Mouse (Mus musculus) intestine, embryonic 14.5 days (tissue): Measurements from ENCODE around the gene Adamts9. TPM values are rescaled to one million over a fixed set of nuclear protein-coding genes. Genes with fewer than 3 reads are reported as not detected.

ENCODE experiments used
- ATAC-seq: fragments of 200-750 bp; cut with Nextera tagmentation; replicated peaks from 2 replicates; pipeline ENCODE4 v1.8.0; 2017; ENCODE audit warnings: low read depth, moderate number of reproducible peaks, moderate TSS enrichment, moderate library complexity; ENCODE audit not compliant: low FRiP score, low TSS enrichment
- DNase-seq: peaks from one replicate; pipeline ENCODE4 v3.0.0-alpha.2; 2018; ENCODE audit warnings: low spot score
- H3K27ac ChIP-seq: fragments of 300-500 bp; sonication (generic); 2 replicates; pipeline ENCODE4 v1.5.1; 2014; ENCODE audit warnings: low read depth, mild to moderate bottlenecking, control low read depth
- H3K27me3 ChIP-seq: fragments of 300-500 bp; sonication (generic); replicated peaks from 2 replicates; pipeline ENCODE4 v1.6.1; 2014; ENCODE audit warnings: low read length, control low read depth; ENCODE audit not compliant: control insufficient read depth, insufficient read depth
- H3K36me3 ChIP-seq: fragments of 300-500 bp; sonication (generic); 2 replicates; pipeline ENCODE4 v1.6.1; 2014; ENCODE audit warnings: low read length, control low read depth; ENCODE audit not compliant: control insufficient read depth, insufficient read depth
- H3K4me1 ChIP-seq: fragments of 300-500 bp; sonication (generic); replicated peaks from 2 replicates; pipeline ENCODE4 v1.6.1; 2014; ENCODE audit warnings: low read length, control low read depth, mixed read lengths; ENCODE audit not compliant: control insufficient read depth, insufficient read depth
- H3K4me2 ChIP-seq: fragments of 300-500 bp; sonication (generic); 2 replicates; pipeline ENCODE4 v1.6.1; 2014; ENCODE audit warnings: low read length
- H3K4me3 ChIP-seq: fragments of 300-500 bp; sonication (generic); 2 replicates; pipeline ENCODE4 v1.5.1; 2014; ENCODE audit warnings: low read depth, low read length, control low read depth, mixed read lengths
- H3K9ac ChIP-seq: fragments of 300-500 bp; sonication (generic); 2 replicates; pipeline ENCODE4 v1.6.1; 2014; ENCODE audit warnings: mild to moderate bottlenecking, low read length
- H3K9me3 ChIP-seq: fragments of 300-500 bp; sonication (generic); 2 replicates; pipeline ENCODE4 v1.6.1; 2016; ENCODE audit warnings: low read length, control low read depth; ENCODE audit not compliant: control insufficient read depth
- WGBS: fragments of 180-500 bp; shearing (Covaris S2); extraction: QIAGEN DNeasy Blood & Tissue Kit; methylation state at CpG from one replicate; pipeline ENCODE4 v1.1.7; 2014; 5-methylcytosine and 5-hydroxymethylcytosine counted together
- polyA plus RNA-seq: library from polyadenylated mRNA; unstranded; fragments of >200 nt; fragmentation: Nextera tagmentation; extraction: Ambion mirVana; gene quantifications from 2 replicates; pipeline ENCODE4 v1.2.1, GENCODE M21; 2014

Adamts9 gene
- polyA plus RNA-seq, 1 experiment from 2014 or later = 13.6 TPM

DNA sequence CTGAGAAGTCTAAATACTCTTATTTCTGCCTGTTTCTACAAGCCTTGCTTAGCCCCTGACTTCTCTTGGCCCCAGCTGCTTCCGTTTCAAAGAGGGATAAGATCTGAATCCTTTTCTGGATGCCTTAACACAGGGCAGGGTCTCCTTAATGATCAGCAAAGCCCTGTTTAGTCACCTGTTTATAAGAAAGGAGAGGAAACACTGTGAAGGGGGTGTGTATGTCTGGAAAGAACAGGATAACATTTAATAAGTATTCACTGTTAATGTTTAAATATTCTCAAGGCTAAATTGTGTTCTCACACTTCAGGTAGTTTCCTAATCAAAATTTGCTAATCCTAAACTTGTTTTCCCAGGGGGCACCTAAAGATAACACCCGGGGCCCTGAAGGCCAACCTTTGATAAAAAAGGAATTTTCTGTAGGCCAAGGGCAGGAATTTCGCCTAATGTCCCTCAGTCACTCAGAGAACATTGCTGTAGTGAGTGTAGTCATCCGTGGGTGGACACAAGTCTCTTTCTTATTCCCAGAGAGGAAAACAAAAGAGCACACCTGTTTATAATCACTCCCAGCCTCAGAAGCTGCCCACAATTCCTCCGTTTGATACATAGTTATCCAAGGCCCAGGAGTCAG, 82.9 kb downstream of the Adamts9 start:
- no peak for DNase-seq
- no peak overlapping the region for H3K27ac ChIP-seq

DNA sequence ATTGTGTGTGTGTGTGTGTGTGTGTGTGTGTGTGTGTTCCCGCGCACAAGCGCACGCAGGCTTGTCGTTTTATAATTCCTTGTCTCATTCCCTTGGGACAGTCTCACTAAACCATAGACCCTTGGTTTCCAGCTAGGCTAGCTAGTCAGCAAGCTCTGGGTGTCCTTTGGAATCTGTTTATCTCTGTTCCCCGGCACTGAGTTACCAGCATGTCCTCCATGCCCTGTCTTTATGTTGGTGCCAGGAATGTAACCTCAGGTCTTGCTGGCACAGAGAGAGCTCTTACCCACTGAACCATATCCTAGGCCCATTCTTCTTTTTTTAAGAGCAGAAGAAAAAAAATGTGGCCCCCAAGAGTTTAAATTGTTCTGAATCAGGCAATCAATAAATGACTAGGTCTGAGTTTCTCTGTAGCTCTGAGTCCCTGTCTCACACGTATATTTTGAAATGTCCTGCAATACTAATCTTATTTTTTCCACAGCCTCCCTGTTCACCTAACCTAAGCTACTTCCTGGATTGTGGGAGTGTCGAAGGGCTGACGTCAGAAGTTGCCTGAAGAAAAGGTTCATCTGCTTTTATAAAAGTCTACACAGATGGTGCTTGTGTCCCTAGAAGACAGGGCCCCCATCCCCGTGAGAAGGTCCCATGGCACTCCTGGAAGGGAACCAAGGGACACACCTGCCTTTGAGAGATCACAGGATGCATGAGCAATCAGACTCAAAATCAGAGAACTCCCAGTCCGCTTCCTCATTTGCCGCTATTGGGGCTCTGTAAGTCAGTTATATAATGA, 84.4 kb downstream of the Adamts9 start:
- no peak for DNase-seq
- Histone ChIP-seq H3K4me2 (no peak overlapping the region), H3K9ac (no peak overlapping the region), H3K9me3 (no peaks in the 10 kb centered on the region), H3K36me3 (peaks cover 29% of the 10 kb centered on the region), H3K4me1 (no peaks in the 10 kb centered on the region), H3K4me3 (no peak overlapping the region), H3K27ac (no peak overlapping the region), H3K27me3 (no peaks in the 10 kb centered on the region)
- 85% methylated on average over 12 of the region's 12 CpGs for WGBS
- ATAC-seq = no peak

More for the DNA sequence above, 82.9 kb downstream of the Adamts9 start:
- Histone ChIP-seq H3K4me3 (no peak overlapping the region), H3K9me3 (no peaks in the 10 kb centered on the region), H3K36me3 (peaks cover 29% of the 10 kb centered on the region), H3K9ac (no peak overlapping the region), H3K27me3 (no peaks in the 10 kb centered on the region), H3K4me2 (no peak overlapping the region), H3K4me1 (no peaks in the 10 kb centered on the region)
- ATAC-seq = no peak
- 68% methylated on average over 5 of the region's 5 CpGs for WGBS

DNA sequence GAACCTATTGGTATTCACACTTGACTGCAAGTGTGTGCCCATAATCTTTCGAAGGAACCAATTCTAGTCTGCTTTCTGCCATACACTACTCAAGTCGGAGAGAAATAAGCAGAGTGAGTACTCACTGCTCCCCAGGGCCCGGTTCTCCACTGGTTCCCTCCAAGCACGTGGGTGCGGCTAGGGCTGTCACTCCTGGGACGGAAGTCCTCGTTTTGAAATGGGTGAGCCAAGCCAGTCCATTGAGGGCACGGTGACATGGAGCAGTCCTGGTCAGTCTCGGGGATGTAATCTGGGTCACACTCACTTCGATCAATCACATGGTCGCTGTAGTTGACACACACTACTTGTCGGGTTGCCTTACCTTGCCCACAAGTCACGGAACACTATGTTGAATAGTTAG, 85.5 kb downstream of the Adamts9 start:
- Histone ChIP-seq H3K9ac (no peak overlapping the region), H3K36me3 (peaks cover 21% of the 10 kb centered on the region), H3K9me3 (no peaks in the 10 kb centered on the region), H3K27me3 (no peaks in the 10 kb centered on the region), H3K4me1 (no peaks in the 10 kb centered on the region), H3K4me3 (no peak overlapping the region), H3K4me2 (no peak overlapping the region), H3K27ac (no peak overlapping the region)
- DNase-seq = no peak
- WGBS = 89% methylated on average over 13 of the region's 13 CpGs
- ATAC-seq = no peak

DNA sequence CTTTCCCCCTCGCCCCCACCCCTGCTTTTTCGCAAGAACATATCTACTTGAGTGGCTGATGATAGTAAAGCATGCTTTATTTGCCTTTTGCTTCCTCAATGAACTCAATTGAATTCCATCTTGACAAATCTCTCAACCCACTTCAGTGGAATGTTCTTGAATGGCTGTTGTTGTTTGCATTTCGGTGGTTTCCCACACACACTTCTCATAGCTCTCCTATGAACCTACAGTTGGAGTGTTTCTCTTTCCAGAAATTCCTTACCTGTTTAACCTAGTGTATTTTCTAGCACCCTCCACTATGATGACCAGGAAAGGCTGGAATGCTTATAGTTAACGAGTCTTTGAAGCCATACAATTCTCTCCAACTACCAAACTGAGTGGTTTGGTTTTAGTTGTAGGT, 88.4 kb downstream of the Adamts9 start:
- no peak overlapping the region for H3K9ac ChIP-seq
- no peaks in the 10 kb centered on the region for H3K9me3 ChIP-seq
- no peak overlapping the region for H3K4me3 ChIP-seq
- no peak for ATAC-seq
- H3K4me2 ChIP-seq = no peak overlapping the region
- 67% methylated on average over 4 of the region's 4 CpGs for WGBS
- peaks cover 24% of the 10 kb centered on the region for H3K36me3 ChIP-seq
- H3K27ac ChIP-seq = no peak overlapping the region
- 0 out of 2 replicates have a peak, but pooled peaks cover 6% of the 10 kb centered on the region for H3K4me1 ChIP-seq
- DNase-seq = no peak
- H3K27me3 ChIP-seq = no peaks in the 10 kb centered on the region

DNA sequence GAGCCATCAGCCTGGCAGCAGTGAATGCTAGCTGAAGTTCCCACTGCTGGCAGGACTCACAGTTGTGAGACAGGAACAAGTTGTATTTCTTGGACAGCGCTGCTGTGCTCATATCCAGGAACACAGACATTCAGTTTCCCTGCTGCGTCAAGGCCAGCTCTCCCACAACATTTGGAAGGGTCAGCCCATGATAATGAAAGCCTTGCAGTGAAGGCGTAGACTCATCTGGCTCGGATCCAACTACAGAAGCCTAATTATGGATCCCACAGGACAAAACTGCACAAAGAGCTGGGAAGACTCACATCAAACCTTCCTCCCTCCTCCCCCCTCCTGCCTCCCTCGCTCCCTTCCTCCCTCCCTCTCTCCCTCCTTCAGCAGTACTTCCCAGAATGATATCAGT, 93.0 kb downstream of the Adamts9 start:
- H3K27ac ChIP-seq = no peak overlapping the region

DNA sequence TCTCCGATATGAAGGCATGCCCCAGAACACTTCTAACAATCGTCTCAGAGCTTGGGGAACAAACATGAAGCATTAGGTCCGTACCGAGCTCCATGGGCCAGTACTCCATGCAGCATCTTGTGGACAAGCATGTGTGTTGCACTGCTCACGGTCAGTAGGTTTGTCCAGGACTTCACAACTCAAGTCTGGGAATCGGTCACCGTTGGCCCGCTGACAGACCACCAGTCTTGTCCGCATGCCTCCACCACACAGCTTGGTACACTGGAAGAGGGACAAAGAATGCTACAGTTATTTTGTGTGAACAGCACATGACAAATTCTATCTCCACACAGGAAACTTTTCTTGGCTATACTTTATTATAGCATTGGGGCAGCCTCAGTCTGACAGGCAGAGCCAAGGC, 94.1 kb downstream of the Adamts9 start:
- H3K9ac ChIP-seq = no peak overlapping the region
- no peak overlapping the region for H3K27ac ChIP-seq
- WGBS = 93% methylated on average over 9 of the region's 9 CpGs

More for the DNA sequence above, 93.0 kb downstream of the Adamts9 start:
- Histone ChIP-seq H3K27me3 (no peaks in the 10 kb centered on the region), H3K9me3 (no peaks in the 10 kb centered on the region), H3K4me3 (no peak overlapping the region), H3K9ac (no peak overlapping the region), H3K4me1 (0 out of 2 replicates have a peak, but pooled peaks cover 6% of the 10 kb centered on the region), H3K4me2 (no peak overlapping the region), H3K36me3 (peaks cover 14% of the 10 kb centered on the region; the same call in 1 of the 2 replicates)
- ATAC-seq (no peak; the same call in 1 of the 2 replicates), DNase-seq (no peak)
- 42% methylated on average over 5 of the region's 5 CpGs for WGBS

DNA sequence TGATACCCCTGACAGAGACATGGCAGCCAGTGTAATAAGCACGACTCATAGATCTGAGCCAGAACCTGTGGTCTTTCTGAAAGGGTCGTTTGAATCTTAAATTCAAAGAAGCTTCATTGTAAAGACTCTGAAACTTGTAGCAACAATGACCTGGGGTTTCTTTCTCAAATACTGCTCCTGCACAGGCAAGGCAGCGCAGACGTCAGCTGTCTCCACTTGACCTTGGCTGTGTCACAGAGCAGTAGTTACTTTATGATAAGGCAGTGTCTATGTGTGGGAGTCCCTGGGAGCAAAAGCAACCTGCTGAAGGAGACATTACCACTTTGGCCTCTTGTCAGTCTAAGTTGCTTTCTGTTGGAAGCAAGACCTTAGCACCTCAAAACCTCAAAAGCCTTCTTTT, 96.7 kb downstream of the Adamts9 start:
- WGBS = 70% methylated on average over 4 of the region's 4 CpGs
- Histone ChIP-seq H3K9ac (no peak overlapping the region), H3K9me3 (no peaks in the 10 kb centered on the region), H3K36me3 (peaks cover 12% of the 10 kb centered on the region; the same call in 1 of the 2 replicates), H3K27ac (no peak overlapping the region), H3K4me3 (no peak overlapping the region), H3K27me3 (no peaks in the 10 kb centered on the region), H3K4me1 (0 out of 2 replicates have a peak, but pooled peaks cover 6% of the 10 kb centered on the region), H3K4me2 (no peak overlapping the region)
- DNase-seq = no peak
- no peak for ATAC-seq

More for the DNA sequence above, 94.1 kb downstream of the Adamts9 start:
- Histone ChIP-seq H3K4me2 (no peak overlapping the region), H3K27me3 (no peaks in the 10 kb centered on the region), H3K36me3 (peaks cover 14% of the 10 kb centered on the region; the same call in 1 of the 2 replicates), H3K9me3 (no peaks in the 10 kb centered on the region), H3K4me3 (no peak overlapping the region), H3K4me1 (0 out of 2 replicates have a peak, but pooled peaks cover 6% of the 10 kb centered on the region)
- no peak for DNase-seq
- ATAC-seq = no peak

DNA sequence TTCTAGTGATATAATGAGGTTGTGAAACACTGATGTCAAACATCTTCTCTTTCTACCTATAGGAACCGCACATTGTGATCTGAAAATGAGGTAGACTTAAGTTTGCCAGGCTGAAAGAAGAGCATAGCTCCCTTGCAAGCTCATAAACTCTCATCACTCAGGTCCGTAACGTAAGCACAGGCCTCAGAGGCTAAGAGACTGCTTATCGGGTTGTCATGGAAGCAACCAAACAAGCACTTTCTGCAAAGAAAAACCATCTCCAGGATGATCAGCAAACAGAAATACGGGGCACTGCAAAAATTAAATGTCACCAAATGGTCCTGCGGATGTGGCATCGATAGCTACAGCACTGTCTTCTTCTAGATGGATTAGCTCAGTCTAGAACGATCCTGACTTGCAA, 97.4 kb downstream of the Adamts9 start:
- peaks cover 12% of the 10 kb centered on the region; the same call in 1 of the 2 replicates for H3K36me3 ChIP-seq
- 64% methylated on average over 8 of the region's 8 CpGs for WGBS
- no peak overlapping the region for H3K27ac ChIP-seq
- 0 out of 2 replicates have a peak, but pooled peaks cover 6% of the 10 kb centered on the region for H3K4me1 ChIP-seq
- H3K27me3 ChIP-seq = no peaks in the 10 kb centered on the region
- DNase-seq (no peak), ATAC-seq (no peak)
- no peak overlapping the region for H3K4me2 ChIP-seq
- no peak overlapping the region for H3K9ac ChIP-seq
- no peaks in the 10 kb centered on the region for H3K9me3 ChIP-seq
- H3K4me3 ChIP-seq = no peak overlapping the region
